Mouse (Mus musculus) large intestine, adult 2 months (tissue): ENCODE results near the gene Kcnk18. TPM values are rescaled to one million over a fixed set of nuclear protein-coding genes. Genes with fewer than 3 reads are reported as not detected.

Experiments
- DNase-seq: peaks from one replicate; pipeline ENCODE4 v3.0.0-alpha.2; 2012; ENCODE audit warnings: low read depth, low spot score
- WGBS: fragments of 180-500 bp; shearing (Covaris S2); methylation state at CpG from one replicate; pipeline ENCODE4 v1.1.7; 2018; 5-methylcytosine and 5-hydroxymethylcytosine counted together
- polyA plus RNA-seq: library from polyadenylated mRNA; depleted of rRNA; stranded (reverse); fragments of >200 nt; gene quantifications from 2 replicates; pipeline ENCODE4 v1.2.3, GENCODE M21; 2012

Kcnk18 gene
- polyA plus RNA-seq, 1 experiment, result not detected

DNA sequence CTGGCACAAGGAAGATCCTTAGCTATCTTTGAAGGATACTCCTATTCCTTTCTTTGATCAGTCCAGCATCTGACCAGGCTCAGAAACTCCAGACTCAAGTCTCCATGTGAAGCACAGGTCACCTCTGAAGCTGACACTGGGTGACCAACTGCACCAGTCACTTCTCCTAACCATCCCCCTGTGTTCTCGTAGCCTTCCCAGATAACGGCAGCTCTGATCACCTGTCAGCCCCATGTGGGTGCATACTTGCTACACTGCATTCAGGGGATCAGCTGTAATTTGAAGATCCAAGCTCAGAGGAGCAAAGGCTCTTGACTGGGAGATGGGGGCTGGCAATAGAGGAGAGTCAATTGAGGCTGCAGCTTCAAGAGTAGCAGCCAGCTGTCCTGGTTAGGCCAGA lies 10.0 kb upstream of the Kcnk18 start:
- WGBS, result 49% methylated on average over 2 of the region's 2 CpGs
- no peak for DNase-seq

DNA sequence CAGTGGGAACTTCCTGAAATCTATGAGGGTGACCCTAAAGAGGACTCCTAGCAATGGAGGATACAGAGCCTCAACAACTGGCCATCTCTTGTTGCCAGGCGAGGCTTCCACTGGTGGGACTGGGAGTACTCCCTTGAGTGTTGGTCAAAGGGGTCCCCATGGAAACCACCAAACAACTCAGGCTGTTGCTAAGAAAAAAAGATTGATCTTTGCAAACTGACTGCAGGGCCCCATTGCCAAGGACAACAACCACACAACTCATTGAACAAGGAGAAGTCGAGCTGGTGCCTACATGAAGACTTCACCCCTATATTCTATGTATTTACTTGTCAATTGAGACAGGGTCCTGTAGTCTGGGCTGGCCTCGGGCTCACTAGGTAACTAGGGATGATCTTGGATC lies 2.1 kb upstream of the Kcnk18 start:
- DNase-seq, result no peak
- WGBS, result 90% methylated on average over 3 of the region's 3 CpGs

DNA sequence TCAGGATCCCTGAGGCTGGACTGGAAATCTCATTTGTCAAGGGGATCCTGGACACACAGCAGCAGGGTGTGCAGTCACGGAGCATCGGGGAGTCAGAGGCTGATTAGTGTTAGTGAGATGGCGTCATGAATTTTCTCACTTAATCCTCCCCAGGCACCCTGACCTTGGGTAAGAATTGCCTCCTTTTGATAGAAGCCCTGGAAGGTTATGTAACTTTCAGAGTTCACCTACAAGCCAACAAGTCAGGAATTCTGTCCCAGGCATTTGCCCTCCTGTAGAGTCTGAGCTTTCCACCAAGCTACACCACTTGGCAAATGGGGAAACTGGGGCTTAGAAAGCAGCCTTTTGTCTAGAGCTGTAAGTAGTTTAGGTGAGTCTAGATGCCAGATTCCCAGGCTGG lies 2.1 kb downstream of the Kcnk18 start:
- 70% methylated on average over 3 of the region's 3 CpGs for WGBS
- no peak for DNase-seq

DNA sequence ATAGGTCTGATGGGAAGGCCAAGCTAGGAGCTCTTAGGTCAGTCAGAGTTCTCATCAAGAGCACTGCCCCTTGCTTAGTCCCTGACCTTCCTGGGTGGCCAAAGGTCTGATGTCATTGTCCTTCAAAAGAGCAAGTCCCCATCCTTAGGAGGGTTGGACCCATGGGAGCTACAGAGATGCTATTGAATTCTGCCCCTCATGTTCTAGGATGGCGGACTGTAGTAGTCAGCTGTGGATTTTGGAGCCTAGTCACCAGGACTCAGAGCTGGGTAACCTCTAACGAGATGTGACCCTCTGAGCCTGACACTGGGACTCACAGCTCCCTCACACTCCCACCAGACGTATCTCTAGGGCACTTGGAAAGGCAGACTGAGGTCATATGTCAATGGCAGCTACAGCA lies 9.4 kb downstream of the Kcnk18 start:
- no peak for DNase-seq
- WGBS, result 62% methylated on average over 3 of the region's 3 CpGs

DNA sequence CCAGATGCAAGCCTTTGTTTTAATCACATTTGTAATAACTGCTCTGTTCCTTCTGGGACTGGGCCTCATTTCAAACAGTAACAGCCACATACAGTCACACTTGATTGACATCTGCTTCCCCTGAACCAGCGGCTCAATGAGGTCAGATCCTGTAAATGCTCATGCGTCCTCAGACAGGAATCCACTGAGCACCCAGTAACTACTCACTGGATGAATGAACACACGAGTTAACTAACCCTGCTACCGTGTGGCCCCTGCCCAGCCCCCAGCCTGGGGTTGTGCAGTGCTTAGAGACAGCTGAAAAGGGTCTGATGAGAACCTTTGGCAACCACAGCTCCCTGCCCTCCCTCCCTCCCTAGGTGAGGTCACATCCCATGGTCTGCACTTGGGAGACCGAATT lies 13.8 kb downstream of the Kcnk18 start:
- no peak for DNase-seq
- WGBS, result 57% methylated on average over 5 of the region's 5 CpGs

GRCm38 (mm10) chr19:59235001-59235400 lies 16.0 kb downstream of the Kcnk18 start:
- 89% methylated on average over 18 of the region's 18 CpGs for WGBS
- DNase-seq, result no peak

- DNase-seq, result no peak
- 72% methylated on average over 6 of the region's 6 CpGs for WGBS
These were observed 17.0 kb downstream of the Kcnk18 start for GRCm38 (mm10) chr19:59236046-59236445.

- WGBS, result 61% methylated on average over 3 of the region's 3 CpGs
- no peak for DNase-seq
These were observed 19.6 kb downstream of the Kcnk18 start for GRCm38 (mm10) chr19:59238630-59239029.

GRCm38 (mm10) chr19:59239124-59239817 lies 20.3 kb downstream of the Kcnk18 start:
- 18% methylated on average over 17 of the region's 17 CpGs for WGBS
- DNase-seq, result peak; percentile 58

- 70% methylated on average over 4 of the region's 4 CpGs for WGBS
These were observed 23.0 kb downstream of the Kcnk18 start for GRCm38 (mm10) chr19:59241987-59242386.

DNA sequence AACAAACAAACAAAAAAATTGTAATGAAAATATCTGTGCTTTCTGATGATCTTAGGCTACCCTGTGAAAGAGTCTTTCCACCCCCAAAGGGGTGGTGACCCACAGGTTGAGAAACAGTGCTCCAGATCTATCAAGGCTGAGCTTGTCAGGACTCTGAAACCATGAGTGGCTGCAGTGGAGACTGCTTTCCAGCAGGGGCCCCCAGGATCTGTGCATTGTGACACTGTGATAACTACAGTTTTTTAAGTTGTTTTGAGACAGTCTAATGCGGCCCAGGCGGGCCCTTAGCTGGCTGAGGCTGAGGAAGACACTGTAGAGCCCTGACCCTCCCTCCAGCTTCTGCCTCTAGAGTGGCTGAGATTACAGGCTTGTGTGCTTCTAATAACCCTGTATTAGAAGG lies 24.0 kb downstream of the Kcnk18 start:
- WGBS, result 76% methylated on average over 2 of the region's 2 CpGs
- no peak for DNase-seq

More at GRCm38 (mm10) chr19:59241987-59242386, 23.0 kb downstream of the Kcnk18 start:
- DNase-seq, result no peak

- DNase-seq, result no peak
These were observed 29.1 kb downstream of the Kcnk18 start for GRCm38 (mm10) chr19:59248144-59248543.

GRCm38 (mm10) chr19:59248553-59249286 lies 29.7 kb downstream of the Kcnk18 start:
- 67% methylated on average over 11 of the region's 11 CpGs for WGBS
- DNase-seq, result no peak

More at GRCm38 (mm10) chr19:59248144-59248543, 29.1 kb downstream of the Kcnk18 start:
- WGBS, result 74% methylated on average over 4 of the region's 4 CpGs

DNA sequence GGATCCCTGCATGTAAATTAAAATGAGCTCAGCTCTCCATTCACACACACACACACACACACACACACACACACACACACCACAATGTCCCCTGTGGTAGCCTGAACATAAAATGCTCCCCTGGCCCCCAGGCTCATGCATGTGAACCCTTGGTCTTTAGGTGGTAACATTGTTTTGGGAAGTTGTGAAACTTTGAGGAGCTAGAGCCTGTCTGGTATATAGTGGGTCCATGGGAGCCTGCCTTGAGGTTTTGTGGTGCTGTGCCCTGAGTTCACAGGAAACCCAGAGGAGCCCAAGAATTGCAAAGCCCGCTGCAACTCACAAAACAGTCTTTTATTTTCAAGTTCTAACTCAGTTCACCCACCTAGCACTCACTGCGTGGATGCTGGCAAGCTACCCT lies 33.6 kb downstream of the Kcnk18 start:
- DNase-seq, result no peak
- WGBS, result 56% methylated on average over 2 of the region's 2 CpGs

DNA sequence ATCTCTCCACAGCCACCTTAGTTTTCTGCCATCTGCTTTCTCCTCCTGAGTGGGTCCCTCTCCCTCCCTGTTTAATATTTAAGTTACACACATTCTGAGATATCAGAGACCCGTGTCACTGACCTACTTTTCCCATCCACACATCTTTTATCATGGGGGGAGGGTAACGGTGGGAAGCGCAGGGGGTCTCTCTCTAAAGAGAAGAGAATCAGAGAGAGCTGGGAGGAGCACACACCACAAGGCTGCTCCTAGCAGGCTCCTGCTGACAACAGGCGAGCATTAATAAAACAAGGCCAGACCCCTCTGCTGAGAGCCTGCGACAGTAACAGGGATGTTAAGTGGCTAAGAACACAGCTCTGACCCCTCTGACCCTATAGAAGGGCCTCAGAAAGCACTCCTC lies 40.6 kb downstream of the Kcnk18 start:
- no peak for DNase-seq
- WGBS, result 52% methylated on average over 5 of the region's 5 CpGs

- WGBS, result 2% methylated on average over 55 of the region's 55 CpGs
- no peak for DNase-seq
These were observed 41.9 kb downstream of the Kcnk18 start, which contains the start of gene Slc18a2 for GRCm38 (mm10) chr19:59260718-59261442. Gene Slc18a2 (plus strand): TSS chr19:59260896.

DNA sequence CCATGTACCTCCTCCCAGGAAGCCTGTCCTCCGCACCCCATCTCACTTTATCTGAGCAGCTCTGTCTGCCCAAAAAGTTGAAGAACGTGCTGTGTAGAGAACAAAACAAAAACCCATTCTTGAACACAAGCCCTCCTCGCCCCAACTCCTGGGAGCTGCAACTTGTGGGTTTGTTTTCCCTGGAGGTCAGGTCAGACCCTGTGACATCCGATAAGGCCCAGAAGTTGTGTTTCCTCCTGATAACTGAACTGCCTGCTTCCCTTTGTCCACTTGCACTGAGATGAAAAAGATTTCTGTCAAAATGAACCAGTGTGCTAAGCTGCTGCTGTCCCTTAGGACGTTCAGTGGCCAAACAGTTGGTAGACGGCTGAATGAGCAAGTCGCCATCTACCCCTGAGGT lies 42.6 kb downstream of the Kcnk18 start:
- 55% methylated on average over 7 of the region's 7 CpGs for WGBS
- DNase-seq, result no peak

GRCm38 (mm10) chr19:59263171-59263570 lies 44.2 kb downstream of the Kcnk18 start:
- no peak for DNase-seq

GRCm38 (mm10) chr19:59264838-59265532 lies 46.0 kb downstream of the Kcnk18 start:
- WGBS, result 76% methylated on average over 9 of the region's 9 CpGs

More at GRCm38 (mm10) chr19:59263171-59263570, 44.2 kb downstream of the Kcnk18 start:
- 86% methylated on average over 9 of the region's 9 CpGs for WGBS

DNA sequence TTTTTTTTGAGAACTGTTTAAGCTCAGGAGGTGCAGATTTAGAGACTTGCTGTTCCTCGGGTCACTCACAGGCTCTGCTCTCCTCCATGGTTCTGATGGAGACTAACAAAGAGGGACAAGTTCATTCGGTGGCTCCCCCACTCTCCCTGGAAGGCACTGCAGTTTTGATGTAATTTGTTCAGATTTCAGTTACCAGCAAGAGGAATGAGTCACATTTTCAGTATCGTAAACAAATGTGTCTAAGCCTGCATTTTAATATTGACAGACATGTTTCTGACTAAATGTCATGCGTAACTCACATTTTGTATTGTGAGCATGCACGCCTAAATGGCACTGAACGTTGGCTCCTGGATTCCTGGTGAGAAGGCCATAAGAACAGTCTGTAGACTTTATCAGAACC lies 46.9 kb downstream of the Kcnk18 start:
- 68% methylated on average over 6 of the region's 6 CpGs for WGBS
- no peak for DNase-seq

More at GRCm38 (mm10) chr19:59264838-59265532, 46.0 kb downstream of the Kcnk18 start:
- DNase-seq, result no peak
